Mouse (Mus musculus) heart, embryonic 10.5 days (tissue): ENCODE measurements around the gene Sigirr. TPM values are rescaled to one million over a fixed set of nuclear protein-coding genes. Genes with fewer than 3 reads are reported as not detected.

Source experiments
- DNase-seq: peaks from one replicate; pipeline ENCODE4 v3.0.0-alpha.2; 2017; ENCODE audit warnings: low spot score
- H3K27ac ChIP-seq: fragments of 300-500 bp; sonication (generic); 2 replicates; pipeline ENCODE4 v1.5.1; 2016; ENCODE audit warnings: mild to moderate bottlenecking
- H3K27me3 ChIP-seq: fragments of 300-500 bp; sonication (generic); 2 replicates; pipeline ENCODE4 v1.6.1; 2016; ENCODE audit warnings: mild to moderate bottlenecking; ENCODE audit not compliant: poor library complexity, insufficient read depth, severe bottlenecking
- H3K36me3 ChIP-seq: fragments of 300-500 bp; sonication (generic); 2 replicates; pipeline ENCODE4 v1.6.1; 2016; ENCODE audit warnings: mild to moderate bottlenecking, moderate library complexity
- H3K4me1 ChIP-seq: fragments of 300-500 bp; sonication (generic); 2 replicates; pipeline ENCODE4 v1.6.1; 2016; ENCODE audit warnings: mild to moderate bottlenecking
- H3K4me3 ChIP-seq: fragments of 300-500 bp; sonication (generic); 2 replicates; pipeline ENCODE4 v1.5.1; 2016; ENCODE audit warnings: mild to moderate bottlenecking, moderate library complexity
- H3K9me3 ChIP-seq: fragments of 300-500 bp; sonication (generic); 2 replicates; pipeline ENCODE4 v1.6.1; 2016; ENCODE audit warnings: mild to moderate bottlenecking, moderate library complexity
- WGBS: fragments of 180-500 bp; shearing (Covaris S2); methylation state at CpG from one replicate; pipeline ENCODE4 v1.1.7; 2016; 5-methylcytosine and 5-hydroxymethylcytosine counted together
- polyA plus RNA-seq: library from polyadenylated mRNA; unstranded; fragments of >200 nt; fragmentation: Nextera tagmentation; extraction: Ambion mirVana; gene quantifications from 2 replicates; pipeline ENCODE4 v1.2.1, GENCODE M21; 2016

The Sigirr gene
- polyA plus RNA-seq, 1 experiment from 2014 or later = 5.7 TPM

DNA sequence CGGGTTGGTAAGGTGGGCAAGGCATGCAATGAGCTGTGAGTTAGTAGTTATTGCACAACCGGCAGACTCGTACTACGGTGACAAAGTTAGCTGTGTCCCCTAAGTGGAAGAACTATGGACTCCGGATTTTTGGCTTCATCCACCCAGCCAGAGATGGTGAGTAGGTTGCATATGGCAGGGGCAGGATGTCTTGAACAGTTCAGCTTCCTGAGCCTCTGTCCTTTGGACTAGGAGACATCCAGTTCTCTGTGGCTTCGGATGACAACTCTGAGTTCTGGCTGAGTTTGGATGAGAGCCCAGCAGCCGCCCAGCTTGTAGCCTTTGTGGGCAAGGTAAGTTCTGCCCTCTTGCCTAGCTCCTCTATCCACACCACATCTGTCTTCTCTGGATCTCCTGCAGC lies 35.8 kb downstream of the Sigirr start:
- no peak for DNase-seq
- H3K4me3 ChIP-seq = no peak overlapping the region
- no peaks in the 10 kb centered on the region for H3K9me3 ChIP-seq
- H3K36me3 ChIP-seq = no peaks in the 10 kb centered on the region; the same call in 1 of the 2 replicates
- H3K27me3 ChIP-seq = peaks cover 97% of the 10 kb centered on the region
- no peak overlapping the region for H3K27ac ChIP-seq
- H3K4me1 ChIP-seq = peaks cover 16% of the 10 kb centered on the region
- 86% methylated on average over 7 of the region's 7 CpGs for WGBS

DNA sequence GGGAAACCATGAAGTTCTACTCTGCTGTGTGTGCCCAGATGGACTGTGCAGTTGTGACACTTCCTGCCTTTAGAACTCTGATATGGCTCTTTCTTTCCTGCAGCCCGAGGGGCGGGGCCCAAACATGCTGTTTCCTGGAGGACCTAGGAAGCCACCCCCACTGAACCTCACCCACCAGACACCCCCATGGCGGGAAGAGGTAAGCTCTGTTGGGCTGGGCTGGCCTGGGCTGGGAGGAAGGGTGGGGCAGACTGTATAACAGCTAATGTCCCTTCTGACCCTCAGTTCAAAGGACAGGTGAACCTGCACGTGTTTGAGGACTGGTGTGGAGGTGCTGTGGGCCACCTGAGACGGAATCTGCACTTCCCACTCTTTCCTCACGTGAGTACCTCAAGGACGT lies 36.2 kb downstream of the Sigirr start:
- peaks cover 16% of the 10 kb centered on the region for H3K4me1 ChIP-seq
- no peaks in the 10 kb centered on the region for H3K9me3 ChIP-seq
- H3K27ac ChIP-seq = no peak overlapping the region
- WGBS = 78% methylated on average over 7 of the region's 7 CpGs
- H3K36me3 ChIP-seq = no peaks in the 10 kb centered on the region; the same call in 1 of the 2 replicates
- no peak for DNase-seq
- H3K4me3 ChIP-seq = no peak overlapping the region
- H3K27me3 ChIP-seq = peaks cover 99% of the 10 kb centered on the region

DNA sequence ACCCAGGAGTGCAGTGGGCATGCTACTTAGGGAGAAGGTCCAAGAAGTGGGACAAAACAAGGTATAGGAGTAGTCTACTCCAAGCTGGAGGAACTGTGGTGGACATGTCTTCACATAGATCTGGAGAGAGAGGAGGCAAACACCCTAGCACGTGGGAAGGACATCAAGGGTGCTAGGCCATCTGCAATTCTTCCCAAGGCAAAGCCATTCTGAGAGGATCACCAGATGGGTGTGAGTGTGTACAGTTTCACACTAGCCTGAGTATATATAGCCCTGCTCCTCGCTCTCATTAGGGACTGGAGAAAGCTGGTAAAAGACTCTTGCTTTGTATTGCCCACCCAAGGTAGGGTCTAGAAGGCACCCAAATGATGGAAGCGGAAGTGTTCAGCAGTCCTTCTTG lies 37.0 kb downstream of the Sigirr start:
- WGBS = 85% methylated on average over 3 of the region's 3 CpGs
- Histone ChIP-seq H3K27me3 (peaks cover 99% of the 10 kb centered on the region), H3K27ac (no peak overlapping the region), H3K4me3 (no peak overlapping the region), H3K4me1 (peaks cover 16% of the 10 kb centered on the region), H3K36me3 (no peaks in the 10 kb centered on the region; the same call in 1 of the 2 replicates), H3K9me3 (no peaks in the 10 kb centered on the region)
- DNase-seq = no peak

DNA sequence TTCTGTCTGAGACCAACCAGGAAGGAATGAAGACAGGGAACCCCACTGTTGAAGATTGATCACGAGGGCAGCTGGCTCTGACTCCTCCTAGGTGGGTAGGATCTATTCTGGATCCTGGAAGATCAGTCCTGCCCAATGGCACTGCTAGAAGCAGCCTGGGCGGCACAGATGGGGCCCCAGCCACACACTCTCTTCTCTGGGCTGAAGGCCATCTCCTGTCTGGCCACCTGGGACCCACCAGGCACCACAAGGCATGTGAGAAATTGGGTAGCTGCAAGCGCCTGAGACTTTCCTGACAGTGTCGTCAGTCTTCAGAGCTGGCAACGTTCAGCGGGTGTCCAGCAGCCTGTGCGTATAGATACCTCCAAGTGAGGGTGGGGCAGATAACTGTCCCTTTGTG lies 37.8 kb downstream of the Sigirr start:
- Histone ChIP-seq H3K4me3 (no peak overlapping the region), H3K4me1 (peaks cover 16% of the 10 kb centered on the region), H3K27me3 (peaks cover 94% of the 10 kb centered on the region), H3K27ac (no peak overlapping the region), H3K36me3 (no peaks in the 10 kb centered on the region; the same call in 1 of the 2 replicates), H3K9me3 (no peaks in the 10 kb centered on the region)
- no peak for DNase-seq
- 69% methylated on average over 7 of the region's 7 CpGs for WGBS

DNA sequence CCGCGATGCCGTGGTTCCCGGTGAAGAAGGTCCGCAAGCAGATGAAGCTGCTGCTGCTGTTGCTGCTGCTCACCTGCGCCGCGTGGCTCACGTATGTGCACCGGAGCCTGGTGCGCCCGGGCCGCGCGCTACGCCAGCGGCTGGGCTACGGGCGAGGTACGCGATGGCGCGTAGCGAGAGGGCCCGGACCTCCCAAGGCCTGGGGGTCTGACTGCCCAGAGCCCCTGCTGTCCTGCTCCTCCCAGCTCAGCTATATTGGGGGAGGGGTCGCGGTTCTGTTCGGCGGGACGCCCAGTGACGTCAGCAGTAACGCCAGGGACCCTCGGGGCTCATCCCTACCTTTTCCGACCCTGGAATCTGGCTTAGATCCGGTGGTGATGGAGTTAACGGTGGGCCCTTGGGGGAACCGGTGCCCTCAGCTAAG lies 39.1 kb downstream of the Sigirr start:
- H3K27ac ChIP-seq = peak overlapping the region; percentile 85

DNA sequence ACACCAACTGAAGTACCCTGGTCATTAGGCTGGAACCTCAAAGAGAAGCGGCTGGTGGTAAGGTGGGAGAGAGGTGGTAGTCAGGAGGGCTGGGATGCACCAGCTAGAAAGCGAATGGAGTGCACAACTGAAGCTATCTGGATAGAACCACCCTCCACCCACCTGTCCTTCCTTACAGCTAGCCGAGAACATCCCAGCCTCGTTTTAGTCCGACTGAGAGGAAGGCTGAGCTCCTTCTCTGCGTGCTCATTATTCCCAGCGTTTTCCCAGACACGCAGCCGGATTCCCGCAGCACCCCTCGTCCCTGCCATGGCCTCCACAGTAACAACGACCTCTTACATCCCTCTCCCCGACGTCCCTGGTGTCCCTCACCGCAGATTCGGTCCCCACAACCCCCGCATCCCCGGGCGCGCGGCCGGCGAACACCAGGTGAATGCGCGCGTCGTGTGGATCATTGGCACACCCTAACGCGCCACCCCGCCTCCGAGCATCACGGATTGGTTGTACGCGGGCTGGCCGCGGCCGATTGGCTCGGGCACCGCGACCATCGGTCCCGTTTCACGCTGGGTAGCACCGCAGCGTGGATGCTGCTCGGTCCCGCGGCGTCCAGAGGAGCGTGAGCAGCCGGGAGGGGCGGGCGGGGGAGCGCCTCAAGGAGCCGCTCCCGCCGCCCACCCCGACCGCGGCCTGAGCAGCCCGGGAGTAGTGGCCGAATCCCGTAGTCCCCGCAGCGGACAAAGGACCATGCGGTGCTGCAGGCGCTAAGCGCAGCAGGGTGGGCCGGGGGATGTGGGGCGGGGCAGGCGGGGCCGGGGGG lies 39.7 kb downstream of the Sigirr start, which contains the start of gene B4galnt4:
Gene B4galnt4, plus strand, starts transcription at position 679 of the 817 bp plus-strand sequence.
- Histone ChIP-seq H3K36me3 (no peaks in the 10 kb centered on the region), H3K27ac (peak within 1 kb of the TSS; percentile 85), H3K27me3 (peaks cover 79% of the 10 kb centered on the region), H3K9me3 (no peaks in the 10 kb centered on the region), H3K4me1 (peaks cover 16% of the 10 kb centered on the region), H3K4me3 (peak within 1 kb of the TSS; percentile 72)
- DNase-seq = no peak
- 1% methylated on average over 71 of the region's 72 CpGs for WGBS

More for the DNA sequence above, 39.1 kb downstream of the Sigirr start:
- under 1% methylated on average over 37 of the region's 37 CpGs for WGBS
- no peak for DNase-seq
- Histone ChIP-seq H3K36me3 (no peaks in the 10 kb centered on the region), H3K4me3 (peak overlapping the region; percentile 72), H3K9me3 (no peaks in the 10 kb centered on the region), H3K4me1 (peaks cover 16% of the 10 kb centered on the region), H3K27me3 (peaks cover 86% of the 10 kb centered on the region)

DNA sequence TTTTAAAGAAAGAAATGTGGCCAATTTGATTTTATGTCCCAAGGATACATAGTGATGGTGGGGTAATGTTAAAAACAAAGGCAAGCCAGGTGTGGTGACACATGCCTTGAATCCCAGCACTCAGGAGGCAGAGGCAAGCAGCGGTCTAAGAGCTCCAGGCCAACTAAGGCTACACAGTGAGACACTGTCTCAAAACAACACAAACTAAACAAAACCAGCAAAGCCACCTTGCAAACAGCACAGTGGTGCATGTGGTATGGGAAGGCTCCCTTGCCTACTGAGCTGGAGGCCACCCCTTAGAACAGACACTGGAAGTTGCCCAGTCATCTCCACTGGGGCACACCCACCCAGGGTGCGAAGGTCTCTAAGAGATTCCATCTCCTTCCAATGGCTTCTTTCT lies 40.4 kb downstream of the Sigirr start:
- peak overlapping the region; percentile 72 for H3K4me3 ChIP-seq

DNA sequence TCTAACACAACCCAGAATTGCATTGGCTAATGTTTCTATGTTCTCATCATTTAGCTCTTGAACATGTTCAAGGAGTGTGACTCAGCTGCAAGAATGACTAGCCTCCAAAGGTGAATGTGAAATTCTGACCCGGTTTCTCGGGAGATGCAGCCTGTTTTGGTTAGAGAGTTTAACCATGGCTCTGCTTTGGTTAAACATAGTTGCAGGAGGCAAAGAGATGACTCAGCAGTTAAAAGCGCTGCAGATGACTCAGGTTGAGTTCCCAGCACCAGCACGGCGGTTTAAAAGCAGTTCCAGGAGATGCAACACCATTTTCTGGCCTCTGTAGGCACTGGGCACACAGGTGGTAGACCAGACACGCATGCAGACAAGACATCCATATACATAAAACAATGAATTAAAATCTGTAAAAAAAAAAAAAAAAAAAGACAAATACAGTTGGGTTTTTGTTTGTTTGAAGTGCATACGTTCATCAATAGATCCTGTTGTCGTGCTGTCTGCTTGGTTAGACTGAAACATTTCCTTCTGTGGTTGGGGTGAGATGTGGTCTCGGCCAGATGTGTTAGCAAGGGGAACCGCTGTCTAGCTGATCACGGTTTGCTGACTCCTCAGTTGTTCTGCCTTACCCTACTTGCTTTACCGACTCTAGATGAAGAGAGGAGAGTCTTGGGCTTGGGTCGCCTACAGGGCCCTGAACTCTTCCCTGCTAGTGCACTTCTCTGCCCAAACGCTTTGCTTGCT lies 41.6 kb downstream of the Sigirr start:
- 84% methylated on average over 14 of the region's 14 CpGs for WGBS
- Histone ChIP-seq H3K27me3 (peaks cover 61% of the 10 kb centered on the region), H3K27ac (no peak overlapping the region), H3K4me1 (peaks cover 16% of the 10 kb centered on the region), H3K4me3 (no peak overlapping the region), H3K9me3 (no peaks in the 10 kb centered on the region), H3K36me3 (no peaks in the 10 kb centered on the region)
- DNase-seq = no peak

More for the DNA sequence above, 40.4 kb downstream of the Sigirr start:
- Histone ChIP-seq H3K4me1 (peaks cover 16% of the 10 kb centered on the region), H3K9me3 (no peaks in the 10 kb centered on the region), H3K36me3 (no peaks in the 10 kb centered on the region), H3K27me3 (peaks cover 72% of the 10 kb centered on the region), H3K27ac (0 out of 2 replicates have a peak overlapping the region, but pooled peaks have one; percentile 85)
- DNase-seq = no peak
- WGBS = 66% methylated on average over 2 of the region's 2 CpGs

DNA sequence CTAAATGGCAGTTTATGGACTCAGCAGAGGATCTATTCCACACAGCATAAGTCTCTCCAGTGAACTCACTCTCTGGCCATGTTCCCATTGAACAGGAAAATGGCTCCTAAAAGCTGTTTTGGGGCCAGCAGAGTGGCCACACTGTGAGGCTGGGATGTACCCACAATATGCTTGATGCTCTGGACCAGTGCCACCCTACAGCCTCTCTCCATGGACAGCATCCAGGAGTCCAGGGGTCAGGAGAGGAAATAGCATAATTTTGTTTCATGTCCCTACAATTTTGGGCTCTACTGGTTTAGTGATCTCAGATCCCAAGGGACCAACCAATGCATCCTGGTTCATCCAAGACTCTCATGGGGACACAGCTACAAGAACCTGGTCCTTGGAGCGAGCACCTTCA lies 42.8 kb downstream of the Sigirr start:
- no peaks in the 10 kb centered on the region for H3K36me3 ChIP-seq
- no peak for DNase-seq
- WGBS = 88% methylated on average over 1 of the region's 1 CpGs
- H3K9me3 ChIP-seq = no peaks in the 10 kb centered on the region
- no peak overlapping the region for H3K27ac ChIP-seq
- H3K4me1 ChIP-seq = peaks cover 16% of the 10 kb centered on the region
- H3K4me3 ChIP-seq = no peak overlapping the region
- H3K27me3 ChIP-seq = peaks cover 49% of the 10 kb centered on the region

DNA sequence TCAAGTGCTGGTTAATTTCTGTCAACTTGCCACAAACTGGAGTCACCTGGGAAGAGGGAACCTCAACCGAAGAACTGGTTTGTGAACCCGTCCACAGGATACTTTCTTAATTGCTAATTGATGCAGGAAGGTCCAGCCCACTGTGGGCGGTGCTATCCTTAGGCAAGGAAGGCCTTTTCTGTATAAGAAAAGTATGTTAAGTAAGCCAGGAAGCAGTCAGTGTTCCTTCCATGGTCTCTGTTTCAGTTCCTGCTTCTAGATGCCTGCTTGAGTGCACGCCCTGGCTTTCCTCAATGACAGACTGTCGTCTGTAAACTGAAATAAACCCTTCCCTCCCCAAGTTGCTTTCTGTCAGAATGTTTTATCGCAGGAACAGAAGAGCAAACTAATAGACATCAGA lies 43.4 kb downstream of the Sigirr start:
- H3K9me3 ChIP-seq = no peaks in the 10 kb centered on the region
- H3K36me3 ChIP-seq = no peaks in the 10 kb centered on the region
- H3K4me1 ChIP-seq = peaks cover 16% of the 10 kb centered on the region
- no peak overlapping the region for H3K27ac ChIP-seq
- peaks cover 48% of the 10 kb centered on the region for H3K27me3 ChIP-seq
- WGBS = 78% methylated on average over 6 of the region's 6 CpGs
- no peak for DNase-seq
- no peak overlapping the region for H3K4me3 ChIP-seq

DNA sequence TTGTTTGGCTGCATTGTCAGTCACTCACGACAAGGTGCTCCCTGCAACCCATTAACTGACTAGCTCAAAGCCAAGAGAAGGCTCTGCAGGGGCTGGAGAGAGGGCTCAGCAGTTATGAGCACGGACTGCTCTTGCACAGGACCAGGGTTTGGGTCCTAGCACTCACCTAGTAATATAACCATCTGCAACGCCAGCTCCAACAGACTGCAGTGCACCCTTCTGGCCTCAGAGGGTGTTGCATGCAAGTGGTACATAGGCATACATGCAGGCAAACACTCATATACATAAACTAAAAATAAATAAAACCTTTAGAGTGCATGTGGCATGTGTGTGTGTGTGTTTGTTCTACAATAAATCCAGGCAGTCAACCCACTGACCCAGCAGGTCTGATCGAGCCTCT lies 44.6 kb downstream of the Sigirr start:
- H3K27me3 ChIP-seq = peaks cover 38% of the 10 kb centered on the region
- DNase-seq = no peak
- H3K36me3 ChIP-seq = no peaks in the 10 kb centered on the region
- H3K4me1 ChIP-seq = peaks cover 6% of the 10 kb centered on the region
- 66% methylated on average over 4 of the region's 4 CpGs for WGBS
- no peak overlapping the region for H3K4me3 ChIP-seq
- H3K9me3 ChIP-seq = no peaks in the 10 kb centered on the region
- H3K27ac ChIP-seq = no peak overlapping the region

DNA sequence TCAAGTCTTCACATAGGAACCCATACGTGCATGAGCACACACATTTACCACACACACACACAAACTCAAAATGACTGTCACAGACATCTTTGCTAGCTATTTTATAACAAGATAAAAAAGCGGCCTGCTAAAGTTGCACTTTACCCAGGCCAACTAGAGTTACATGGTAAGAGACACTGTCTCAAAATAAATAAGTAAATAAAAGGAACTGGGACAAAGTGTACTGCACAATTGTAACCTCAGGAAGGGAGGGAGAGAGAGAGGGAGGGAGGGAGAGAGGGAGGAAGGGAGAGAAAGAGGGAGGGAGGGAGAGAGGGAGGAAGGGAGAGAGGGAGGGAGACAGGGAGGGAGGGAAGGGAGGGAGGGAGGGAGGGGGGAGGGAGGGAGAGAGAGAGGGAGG lies 48.0 kb downstream of the Sigirr start:
- H3K9me3 ChIP-seq = no peaks in the 10 kb centered on the region
- H3K4me3 ChIP-seq = no peak overlapping the region
- peaks cover 10% of the 10 kb centered on the region; the same call in 1 of the 2 replicates for H3K27me3 ChIP-seq
- no peaks in the 10 kb centered on the region for H3K36me3 ChIP-seq
- H3K4me1 ChIP-seq = peaks cover 12% of the 10 kb centered on the region
- DNase-seq = no peak
- no peak overlapping the region for H3K27ac ChIP-seq
- 80% methylated on average over 2 of the region's 2 CpGs for WGBS

DNA sequence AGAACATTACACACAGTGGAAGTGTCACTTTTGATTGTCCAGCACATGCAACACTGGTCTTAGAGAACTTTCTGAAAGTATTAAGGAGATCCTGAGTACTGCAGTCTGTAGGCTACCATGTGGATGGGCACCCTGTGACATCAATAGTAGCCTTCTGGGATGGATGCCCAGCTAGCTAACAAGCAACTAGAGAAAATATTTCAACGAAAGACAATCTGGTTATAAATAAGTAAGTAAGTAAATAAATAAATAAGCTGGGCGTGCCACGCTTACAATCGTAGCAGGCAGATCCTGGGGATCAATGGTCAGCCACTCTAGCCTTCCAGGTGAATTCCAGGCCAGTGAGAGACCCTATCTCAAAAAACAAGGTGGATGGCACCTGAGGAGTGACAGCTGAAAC lies 48.4 kb downstream of the Sigirr start:
- Histone ChIP-seq H3K27ac (no peak overlapping the region), H3K4me3 (no peak overlapping the region), H3K9me3 (no peaks in the 10 kb centered on the region), H3K4me1 (peaks cover 16% of the 10 kb centered on the region), H3K27me3 (peaks cover 9% of the 10 kb centered on the region), H3K36me3 (no peaks in the 10 kb centered on the region)
- DNase-seq = no peak
- 84% methylated on average over 4 of the region's 4 CpGs for WGBS
